Mouse (Mus musculus): ENCODE results near the gene Smim23. TPM values are rescaled to one million over a fixed set of nuclear protein-coding genes. Genes with fewer than 3 reads are reported as not detected.

The Smim23 gene
- total and polyA plus RNA-seq, 3 experiments = not detected

GRCm38 (mm10) chr11:32786201-32786600 lies 38.2 kb downstream of the Smim23 start:
- Histone ChIP-seq H3K79me2 (ENCODE audit: control insufficient read depth, insufficient read depth, low read length, poor library complexity) (no peaks in the 10 kb centered on the region), H3K27ac (ENCODE audit: control insufficient read depth, low read depth, low read length) (no peak overlapping the region), H3K4me3 (ENCODE audit: control insufficient read depth in 1 of 2, insufficient read depth in 1 of 2, low read depth in 2 of 2, low read length in 2 of 2) (no peak overlapping the region), H3K9me3 (replicated peaks; ENCODE audit: insufficient read depth, low read length) (no peaks in the 10 kb centered on the region), H3K27me3 (ENCODE audit: control insufficient read depth in 1 of 2, insufficient read depth in 2 of 2, low read length in 2 of 2) (no peaks in the 10 kb centered on the region; a peak in 1 of 4 replicates), H3K36me3 (ENCODE audit: control insufficient read depth in 1 of 2, insufficient read depth in 2 of 2, low read length in 2 of 2) (no peaks in the 10 kb centered on the region), H3K9ac (ENCODE audit: control insufficient read depth, low read depth, low read length, poor library complexity, severe bottlenecking) (no peak overlapping the region), H3K4me1 (ENCODE audit: control insufficient read depth in 1 of 2, insufficient read depth in 2 of 2, low read length in 2 of 2) (no peaks in the 10 kb centered on the region)
- no peak for DNase-seq (ENCODE audit: low read depth, low spot score)
- no peak for TF ChIP-seq USF1 (IDR thresholded peaks at IDR 0.05; ENCODE audit: low read depth, low read length)
- TF ChIP-seq MAFK (IDR thresholded peaks at IDR 0.05; ENCODE audit: borderline replicate concordance, low read depth, low read length) = no peak
- TF ChIP-seq POLR2A (IDR thresholded peaks at IDR 0.05; ENCODE audit: control insufficient read depth in 1 of 2, insufficient read depth in 1 of 2, low read depth in 1 of 2, low read length in 2 of 2, poor library complexity in 1 of 2) = no peak
- no peak for TF ChIP-seq ZC3H11A (IDR thresholded peaks at IDR 0.05; ENCODE audit: low read depth, low read length)
- TF ChIP-seq MYB (IDR thresholded peaks at IDR 0.05; ENCODE audit: low read depth, low read length) = no peak
- no peak for TF ChIP-seq TCF12 (IDR thresholded peaks at IDR 0.05; ENCODE audit: low read depth, low read length)
- TF ChIP-seq NRF1 (IDR thresholded peaks at IDR 0.05; ENCODE audit: insufficient read depth, low read depth, low read length, poor library complexity, severe bottlenecking) = no peak

- no peaks in the 10 kb centered on the region for H3K4me1 ChIP-seq (ENCODE audit: control insufficient read depth in 1 of 2, insufficient read depth in 2 of 2, low read length in 2 of 2)
- no peaks in the 10 kb centered on the region; a peak in 1 of 4 replicates for H3K27me3 ChIP-seq (ENCODE audit: control insufficient read depth in 1 of 2, insufficient read depth in 2 of 2, low read length in 2 of 2)
- no peak overlapping the region for H3K9ac ChIP-seq (ENCODE audit: control insufficient read depth, low read depth, low read length, poor library complexity, severe bottlenecking)
- H3K27ac ChIP-seq (ENCODE audit: control insufficient read depth, low read depth, low read length) = no peak overlapping the region
- no peaks in the 10 kb centered on the region for H3K9me3 ChIP-seq (replicated peaks; ENCODE audit: insufficient read depth, low read length)
- H3K4me3 ChIP-seq (ENCODE audit: control insufficient read depth in 1 of 2, insufficient read depth in 1 of 2, low read depth in 2 of 2, low read length in 2 of 2) = no peak overlapping the region
- TF ChIP-seq ZNF384 (IDR thresholded peaks at IDR 0.05; ENCODE audit: low read depth, low read length) = no peak
- no peak for TF ChIP-seq ZC3H11A (IDR thresholded peaks at IDR 0.05; ENCODE audit: low read depth, low read length)
- no peak for TF ChIP-seq TBP (IDR thresholded peaks at IDR 0.05; ENCODE audit: low read depth, low read length)
- TF ChIP-seq E2F4 (IDR thresholded peaks at IDR 0.05; ENCODE audit: borderline replicate concordance, low read depth, low read length) = no peak
- no peak for TF ChIP-seq ELF1 (IDR thresholded peaks at IDR 0.05; ENCODE audit: low read depth, low read length)
- no peak for TF ChIP-seq POLR2A (IDR thresholded peaks at IDR 0.05; ENCODE audit: control insufficient read depth in 1 of 2, insufficient read depth in 1 of 2, low read depth in 1 of 2, low read length in 2 of 2, poor library complexity in 1 of 2)
- no peak for TF ChIP-seq MAX (IDR thresholded peaks at IDR 0.05; ENCODE audit: low read length)
- TF ChIP-seq MAFK (IDR thresholded peaks at IDR 0.05; ENCODE audit: borderline replicate concordance, low read depth, low read length) = no peak
- no peak for TF ChIP-seq MAZ (IDR thresholded peaks at IDR 0.05; ENCODE audit: low read depth, low read length)
- no peak for TF ChIP-seq RAD21 (IDR thresholded peaks at IDR 0.05; ENCODE audit: low read depth, low read length)
- TF ChIP-seq USF1 (IDR thresholded peaks at IDR 0.05; ENCODE audit: low read depth, low read length) = no peak
- TF ChIP-seq USF2 (IDR thresholded peaks at IDR 0.05; ENCODE audit: borderline replicate concordance in 1 of 2, insufficient read depth in 1 of 2, low read depth in 1 of 2, low read length in 2 of 2) = no peak
- TF ChIP-seq CTCF (IDR thresholded peaks at IDR 0.05 in 2 of 3, conservative IDR thresholded peaks at IDR 0.05 in 1 of 3; ENCODE audit: control insufficient read depth in 1 of 3, insufficient read depth in 1 of 3, low read depth in 2 of 3, low read length in 3 of 3, poor library complexity in 1 of 3, severe bottlenecking in 1 of 3) = no peak
- TF ChIP-seq KAT2A (conservative IDR thresholded peaks at IDR 0.05; ENCODE audit: low read depth, low read length) = no peak
- no peak for TF ChIP-seq MYB (IDR thresholded peaks at IDR 0.05; ENCODE audit: low read depth, low read length)
- no peak for TF ChIP-seq ZMIZ1 (IDR thresholded peaks at IDR 0.05; ENCODE audit: low read depth, low read length)
- TF ChIP-seq ZKSCAN1 (IDR thresholded peaks at IDR 0.05; ENCODE audit: low read depth, low read length) = no peak
- no peak for TF ChIP-seq HCFC1 (IDR thresholded peaks at IDR 0.05; ENCODE audit: low read depth, low read length)
- no peak for TF ChIP-seq CHD2 (IDR thresholded peaks at IDR 0.05; ENCODE audit: low read length)
- no peak for TF ChIP-seq SMC3 (IDR thresholded peaks at IDR 0.05; ENCODE audit: low read depth, low read length)
- no peaks in the 10 kb centered on the region for H3K79me2 ChIP-seq (ENCODE audit: control insufficient read depth, insufficient read depth, low read length, poor library complexity)
- no peaks in the 10 kb centered on the region for H3K36me3 ChIP-seq (ENCODE audit: control insufficient read depth in 1 of 2, insufficient read depth in 2 of 2, low read length in 2 of 2)
- no peak for DNase-seq (ENCODE audit: low read depth, low spot score)
Observed at GRCm38 (mm10) chr11:32785591-32786147, 38.7 kb downstream of the Smim23 start.
